Mouse (Mus musculus): ENCODE data around the gene Bub3.

- TF ChIP-seq HCFC1 (IDR thresholded peaks at IDR 0.05; ENCODE audit: borderline replicate concordance, insufficient read depth, low read length) (no peak), ZNF384 (IDR thresholded peaks at IDR 0.05; ENCODE audit: low read depth, low read length) (no peak), MAFK (IDR thresholded peaks at IDR 0.05; ENCODE audit: insufficient read depth, low read depth, low read length) (no peak), ZC3H11A (IDR thresholded peaks at IDR 0.05; ENCODE audit: borderline replicate concordance, low read depth, low read length) (no peak)
Measured at GRCm38 (mm10) chr7:131551931-131552741, 7.9 kb upstream of the Bub3 start.

All from ES-E14 (cell line).